Mouse (Mus musculus): ENCODE data around the gene Gtpbp1. TPM values are rescaled to one million over a fixed set of nuclear protein-coding genes. Genes with fewer than 3 reads are reported as not detected.

Gene Gtpbp1
- polyA plus RNA-seq, 1 experiment: 42.4 TPM

DNA sequence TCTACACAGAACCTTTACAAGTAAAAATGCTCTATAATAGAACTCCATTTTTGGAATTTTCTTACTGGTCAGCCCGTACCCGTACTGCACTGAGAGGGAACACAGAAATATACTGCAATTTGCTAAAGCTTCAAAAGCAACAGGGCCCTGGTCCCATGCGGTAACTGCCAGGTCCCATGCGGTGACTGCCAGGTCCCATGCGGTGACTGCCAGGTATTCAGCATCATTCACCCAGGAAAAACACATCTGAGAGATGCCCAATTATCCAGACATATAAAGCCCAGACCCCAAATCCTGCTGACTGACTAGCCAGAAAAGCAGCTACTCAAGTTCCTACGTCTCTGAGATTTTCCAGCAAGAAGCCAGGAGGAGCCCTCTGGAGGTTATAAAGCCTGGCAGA, 6.0 kb upstream of the Gtpbp1 start:
- Histone ChIP-seq H3K36me3 (replicated peaks; ENCODE audit: low read length) (peaks cover 17% of the 10 kb centered on the region), H3K4me3 (replicated peaks) (peak overlapping the region; percentile 78), H3K27me3 (replicated peaks) (no peaks in the 10 kb centered on the region), H3K9me3 (no peaks in the 10 kb centered on the region), H3K4me1 (peaks cover 78% of the 10 kb centered on the region)
- TF ChIP-seq FLI1 (IDR thresholded peaks at IDR 0.05; ENCODE audit: low read length) (no peak), GATA1 (IDR thresholded peaks at IDR 0.05; ENCODE audit: borderline replicate concordance, low read length) (no peak)

DNA sequence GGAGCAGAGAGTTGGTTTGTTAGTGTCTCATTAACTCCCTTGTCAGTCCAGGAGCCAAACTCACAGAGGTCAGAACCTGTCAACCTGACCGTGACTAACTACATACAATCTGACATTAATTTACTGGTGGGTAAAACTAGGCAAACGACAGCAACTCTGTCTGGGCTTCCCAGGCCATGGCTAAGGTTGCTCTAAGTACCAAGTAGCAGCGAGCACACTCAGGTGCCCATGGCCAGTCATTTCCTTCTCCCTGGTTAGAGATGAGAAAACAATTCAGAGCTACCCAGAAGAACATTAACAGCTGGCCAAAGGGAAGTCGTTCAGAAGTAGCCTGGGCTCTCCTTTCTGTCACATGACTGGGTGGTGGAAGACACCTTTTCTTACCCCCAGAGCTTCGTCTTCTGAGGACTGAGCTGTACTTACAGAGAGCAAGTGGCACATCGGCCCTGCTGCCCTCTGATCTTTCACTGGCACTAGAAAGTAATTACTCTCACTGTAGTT, 5.5 kb upstream of the Gtpbp1 start:
- H3K9me3 ChIP-seq: no peaks in the 10 kb centered on the region
- peak overlapping the region; percentile 91 for H3K4me3 ChIP-seq (replicated peaks)
- no peaks in the 10 kb centered on the region for H3K27me3 ChIP-seq (replicated peaks)
- H3K36me3 ChIP-seq (replicated peaks; ENCODE audit: low read length): peaks cover 14% of the 10 kb centered on the region
- H3K4me1 ChIP-seq: peaks cover 80% of the 10 kb centered on the region
- TF ChIP-seq FLI1 (IDR thresholded peaks at IDR 0.05; ENCODE audit: low read length): no peak
- TF ChIP-seq GATA1 (IDR thresholded peaks at IDR 0.05; ENCODE audit: borderline replicate concordance, low read length): no peak

DNA sequence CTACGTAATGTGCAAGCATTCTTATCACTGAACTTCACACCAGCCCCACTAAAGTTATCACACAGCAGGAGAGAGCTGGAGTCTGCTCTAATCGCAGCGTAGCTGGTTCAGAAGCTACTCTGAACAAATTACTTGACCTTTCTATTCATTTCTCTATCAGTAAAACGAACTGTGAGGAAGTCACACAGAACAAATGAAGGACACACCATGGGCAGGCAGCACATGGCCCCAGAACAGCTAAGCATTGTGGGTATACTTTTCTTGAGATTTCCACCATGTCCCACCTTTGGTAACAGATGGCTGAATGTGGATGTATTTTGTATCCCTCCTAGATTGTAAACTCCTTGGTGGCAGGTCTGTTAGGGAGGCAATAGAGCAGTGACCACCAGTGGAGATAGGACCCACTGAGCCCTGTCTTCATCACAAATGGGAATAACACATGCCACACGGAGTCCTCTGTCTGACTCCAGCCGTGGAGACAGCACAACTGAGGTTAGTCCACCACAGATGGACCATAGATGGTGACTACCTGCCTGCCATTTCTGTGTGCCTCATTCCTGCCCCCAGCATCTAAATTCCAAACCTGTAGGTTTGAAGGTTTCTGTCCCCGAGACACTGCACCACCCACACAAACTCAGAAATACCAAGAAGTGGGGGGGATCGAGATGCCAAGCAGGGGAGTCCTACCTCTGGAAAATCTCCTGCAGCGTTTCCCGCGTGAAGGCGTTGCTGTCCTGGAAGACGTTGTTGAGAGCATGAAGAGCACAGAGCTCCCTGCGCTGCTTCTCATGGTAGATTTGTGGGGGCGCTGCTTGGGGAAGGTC, 4.4 kb upstream of the Gtpbp1 start:
- Histone ChIP-seq H3K9me3 (no peaks in the 10 kb centered on the region), H3K27me3 (replicated peaks) (no peaks in the 10 kb centered on the region)

DNA sequence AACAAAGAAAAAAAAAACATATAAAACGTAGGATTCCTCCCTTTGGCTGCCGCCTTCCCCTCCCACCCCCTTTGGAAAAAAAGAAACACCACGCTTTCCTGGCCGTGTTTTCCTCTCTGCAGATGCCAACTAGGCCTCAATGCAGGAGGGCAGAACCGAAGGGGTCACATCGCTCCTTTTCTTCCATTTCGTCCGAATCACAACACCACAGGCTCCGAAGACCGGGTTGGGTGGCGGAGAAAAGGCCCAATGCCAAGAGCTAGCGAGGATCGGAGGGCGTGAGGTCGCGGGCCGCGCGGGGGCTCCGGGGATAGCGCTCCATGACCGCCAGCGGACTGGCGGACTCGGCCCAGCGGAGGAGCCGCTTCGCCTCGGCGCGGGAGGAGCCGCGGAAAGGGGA, 3.5 kb upstream of the Gtpbp1 start:
- peaks cover 74% of the 10 kb centered on the region for H3K4me1 ChIP-seq
- H3K9me3 ChIP-seq: no peaks in the 10 kb centered on the region
- H3K4me3 ChIP-seq (replicated peaks): peak overlapping the region; percentile 97
- H3K36me3 ChIP-seq (replicated peaks; ENCODE audit: low read length): peaks cover 5% of the 10 kb centered on the region
- H3K27me3 ChIP-seq (replicated peaks): no peaks in the 10 kb centered on the region
- TF ChIP-seq FLI1 (IDR thresholded peaks at IDR 0.05; ENCODE audit: low read length) (no peak), GATA1 (IDR thresholded peaks at IDR 0.05; ENCODE audit: borderline replicate concordance, low read length) (no peak)

More for the DNA sequence above, 4.4 kb upstream of the Gtpbp1 start:
- Histone ChIP-seq H3K4me3 (replicated peaks) (peak overlapping the region; percentile 91), H3K36me3 (replicated peaks; ENCODE audit: low read length) (peaks cover 8% of the 10 kb centered on the region), H3K4me1 (peaks cover 73% of the 10 kb centered on the region)
- TF ChIP-seq FLI1 (IDR thresholded peaks at IDR 0.05; ENCODE audit: low read length): no peak

DNA sequence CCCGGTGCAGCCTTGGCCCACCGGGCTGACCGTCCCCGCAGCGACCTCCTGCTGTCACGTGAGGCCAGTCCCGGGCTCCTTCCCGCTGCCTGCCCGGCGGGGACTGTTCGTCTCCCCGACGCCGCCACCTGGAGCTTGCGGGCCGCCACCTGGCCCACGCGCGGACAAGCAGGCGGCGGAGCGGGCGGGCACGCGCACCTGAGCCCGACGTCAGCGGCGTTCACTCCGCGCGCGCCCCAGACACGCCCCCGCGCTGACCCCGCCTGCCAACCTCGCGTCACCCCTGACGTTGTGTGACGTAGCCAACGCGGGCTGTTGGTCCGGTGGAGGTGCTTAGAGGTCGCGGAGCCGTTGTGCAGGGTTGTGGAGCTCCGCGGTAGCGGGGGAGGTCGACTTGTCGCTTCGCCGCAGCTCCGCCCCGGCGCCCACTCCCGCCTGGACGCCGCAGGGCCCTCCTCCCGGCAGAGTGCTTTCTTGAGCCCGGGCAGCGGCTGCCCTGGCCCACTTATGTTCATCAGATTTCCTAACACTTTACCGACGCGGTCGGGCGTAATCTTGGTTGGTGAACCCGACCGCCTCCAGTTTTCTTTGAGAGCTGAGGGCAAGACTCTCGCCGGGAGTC, 2.9 kb upstream of the Gtpbp1 start, which contains the start of gene Josd1:
Josd1 (minus strand) TSS at position 274 of the 622 bp plus-strand sequence.
- H3K4me3 ChIP-seq (replicated peaks): peak within 1 kb of the TSS; percentile 97
- H3K9me3 ChIP-seq: no peaks in the 10 kb centered on the region
- no peaks in the 10 kb centered on the region for H3K27me3 ChIP-seq (replicated peaks)
- TF ChIP-seq FLI1 (IDR thresholded peaks at IDR 0.05; ENCODE audit: low read length) (no peak), GATA1 (IDR thresholded peaks at IDR 0.05; ENCODE audit: borderline replicate concordance, low read length) (no peak)
- H3K36me3 ChIP-seq (replicated peaks; ENCODE audit: low read length): peaks cover 5% of the 10 kb centered on the region
- peaks cover 74% of the 10 kb centered on the region for H3K4me1 ChIP-seq

DNA sequence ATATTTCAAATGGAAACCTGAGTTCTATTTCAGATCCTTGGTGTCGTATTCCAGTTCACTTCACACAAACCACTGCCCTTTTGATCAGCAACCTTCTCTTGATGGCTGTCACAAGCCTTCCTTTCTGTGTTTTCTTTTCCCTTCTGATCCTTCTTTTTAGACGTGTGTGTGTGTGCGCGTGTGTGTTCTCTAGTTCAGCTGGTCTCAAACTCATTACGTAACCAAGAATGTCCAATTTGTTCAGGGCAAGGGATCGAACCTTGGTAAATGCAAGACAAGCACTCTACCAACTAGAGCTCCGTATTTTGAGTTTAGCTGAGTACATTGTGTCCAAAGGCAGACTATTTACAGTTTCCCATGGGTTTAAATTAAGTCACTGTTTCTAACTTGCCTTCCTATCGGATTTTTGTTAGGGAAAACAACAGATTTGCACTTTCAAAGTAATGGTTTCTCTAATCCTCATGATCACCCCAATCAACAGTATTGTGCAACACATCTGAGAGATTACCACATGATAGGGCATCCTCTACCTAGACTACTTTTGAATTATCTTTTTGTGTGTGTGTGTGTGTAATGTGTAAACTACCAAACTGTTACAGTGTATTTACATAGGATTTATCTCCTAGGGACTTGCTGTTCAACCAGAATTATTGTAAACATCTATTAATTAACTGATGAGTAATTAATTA, 2.2 kb upstream of the Gtpbp1 start:
- Histone ChIP-seq H3K4me1 (peaks cover 74% of the 10 kb centered on the region), H3K9me3 (no peaks in the 10 kb centered on the region), H3K4me3 (replicated peaks) (peak overlapping the region; percentile 97), H3K27me3 (replicated peaks) (no peaks in the 10 kb centered on the region), H3K36me3 (replicated peaks; ENCODE audit: low read length) (peaks cover under 1% of the 10 kb centered on the region)
- TF ChIP-seq GATA1 (IDR thresholded peaks at IDR 0.05; ENCODE audit: borderline replicate concordance, low read length) (no peak), FLI1 (IDR thresholded peaks at IDR 0.05; ENCODE audit: low read length) (no peak)

DNA sequence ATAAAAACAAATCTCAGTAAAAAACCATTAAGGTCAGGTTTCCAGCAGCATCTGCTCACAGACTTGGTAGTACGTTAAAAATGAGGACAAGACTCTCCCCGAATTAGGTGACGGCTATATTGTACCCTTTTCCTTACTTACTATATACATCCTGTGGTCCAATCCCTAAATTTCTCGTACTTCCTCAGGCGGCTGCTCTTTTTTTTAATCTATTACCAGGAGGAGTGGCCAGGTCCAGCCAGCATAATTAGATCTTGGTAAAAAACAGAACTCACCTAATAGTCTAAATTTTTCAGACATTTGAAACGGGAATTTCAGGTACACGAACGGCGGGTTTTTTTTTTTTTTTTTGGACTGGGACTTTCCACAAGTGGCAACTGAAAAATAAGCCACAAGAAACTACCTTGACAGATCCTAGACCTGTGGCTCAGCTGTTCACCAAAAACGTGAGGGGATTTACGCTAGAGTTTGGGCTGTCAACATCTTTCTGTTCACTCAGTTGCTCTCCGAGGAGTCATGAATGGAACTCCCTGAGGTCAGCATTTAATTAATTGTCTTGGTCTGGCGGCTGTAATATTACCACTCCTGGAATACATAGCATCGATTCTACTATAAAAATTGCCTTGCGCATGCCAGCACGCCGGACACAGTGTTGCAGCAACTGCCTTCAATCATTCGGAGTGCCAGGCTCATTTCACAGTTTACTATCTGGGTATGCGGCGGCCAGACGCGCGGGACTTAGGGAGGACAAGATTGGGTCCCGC, 801 bp upstream of the Gtpbp1 start:
- Histone ChIP-seq H3K27me3 (replicated peaks) (no peaks in the 10 kb centered on the region), H3K4me1 (peaks cover 74% of the 10 kb centered on the region), H3K4me3 (replicated peaks) (peak overlapping the region; percentile 98), H3K36me3 (replicated peaks; ENCODE audit: low read length) (peaks cover 3% of the 10 kb centered on the region), H3K9me3 (no peaks in the 10 kb centered on the region)
- TF ChIP-seq FLI1 (IDR thresholded peaks at IDR 0.05; ENCODE audit: low read length) (no peak), GATA1 (IDR thresholded peaks at IDR 0.05; ENCODE audit: borderline replicate concordance, low read length) (0 out of 3 replicates have a peak, but pooled peaks have one; percentile 29)

DNA sequence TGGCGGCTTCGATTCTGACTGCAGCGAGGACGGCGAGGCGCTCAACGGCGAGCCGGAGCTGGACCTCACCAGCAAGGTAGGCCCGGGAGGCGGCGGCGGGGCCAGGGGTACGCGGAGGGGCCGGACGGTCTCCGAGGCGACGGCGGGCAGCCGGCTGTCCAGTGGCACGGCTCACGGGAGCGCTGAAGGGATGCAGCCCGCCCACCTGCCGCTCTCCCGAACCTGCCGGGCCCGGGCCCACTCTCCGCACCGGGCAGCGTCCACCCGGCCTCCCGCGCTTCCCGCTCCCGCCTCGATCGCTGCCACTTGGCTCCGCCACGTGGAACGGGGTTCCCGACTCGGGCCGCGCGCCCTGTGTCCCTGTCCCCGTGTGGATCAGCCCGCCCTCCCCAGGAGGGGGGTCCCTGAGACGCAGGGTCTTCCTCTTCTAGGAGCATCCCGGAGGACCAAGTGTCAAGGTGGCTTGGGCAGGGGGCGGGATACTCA, 421 bp downstream of the Gtpbp1 start:
- TF ChIP-seq FLI1 (IDR thresholded peaks at IDR 0.05; ENCODE audit: low read length) (no peak), GATA1 (IDR thresholded peaks at IDR 0.05; ENCODE audit: borderline replicate concordance, low read length) (no peak)
- Histone ChIP-seq H3K36me3 (replicated peaks; ENCODE audit: low read length) (peaks cover 14% of the 10 kb centered on the region), H3K4me1 (peaks cover 74% of the 10 kb centered on the region)

DNA sequence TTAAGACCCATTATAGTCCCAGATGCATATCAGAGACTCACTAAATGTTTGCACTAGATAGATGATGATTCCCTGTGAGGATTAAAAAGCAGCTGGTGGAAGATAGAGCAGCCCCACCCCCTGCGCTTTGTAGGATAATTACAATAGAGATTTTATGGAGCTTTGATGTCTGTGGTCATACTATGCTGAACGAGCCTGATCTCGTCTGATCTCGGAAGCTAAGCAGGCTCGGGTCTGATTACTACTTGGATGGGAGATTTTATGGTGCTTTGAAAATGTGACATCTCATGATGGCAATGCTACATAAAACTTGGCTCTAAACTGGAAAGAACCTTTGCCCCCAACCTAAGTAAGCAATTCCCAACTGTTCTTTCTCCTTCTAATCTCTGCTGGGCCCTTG, 1.7 kb downstream of the Gtpbp1 start:
- TF ChIP-seq GATA1 (IDR thresholded peaks at IDR 0.05; ENCODE audit: borderline replicate concordance, low read length) (no peak), FLI1 (IDR thresholded peaks at IDR 0.05; ENCODE audit: low read length) (no peak)
- peaks cover 80% of the 10 kb centered on the region for H3K4me1 ChIP-seq
- no peaks in the 10 kb centered on the region for H3K9me3 ChIP-seq
- H3K27me3 ChIP-seq (replicated peaks): no peaks in the 10 kb centered on the region
- H3K36me3 ChIP-seq (replicated peaks; ENCODE audit: low read length): peaks cover 26% of the 10 kb centered on the region
- peak overlapping the region; percentile 93 for H3K4me3 ChIP-seq (replicated peaks)

More for the DNA sequence above, 421 bp downstream of the Gtpbp1 start:
- H3K27me3 ChIP-seq (replicated peaks): no peaks in the 10 kb centered on the region
- peak overlapping the region; percentile 98 for H3K4me3 ChIP-seq (replicated peaks)
- H3K9me3 ChIP-seq: no peaks in the 10 kb centered on the region
